Mouse (Mus musculus): ENCODE results near the gene Lrig3. TPM values are rescaled to one million over a fixed set of nuclear protein-coding genes. Genes with fewer than 3 reads are reported as not detected.

Lrig3 gene
- total RNA-seq, 2 experiments from 2014 or later, result 2.8 to 3.2 TPM

GRCm38 (mm10) chr10:125999561-125999960, 33.6 kb downstream of the Lrig3 start:
- DNase-seq (ENCODE audit: low spot score), result no peak

GRCm38 (mm10) chr10:126000861-126001390, 35.0 kb downstream of the Lrig3 start:
- peak; percentile 36 for DNase-seq (ENCODE audit: low spot score)

- no peak for DNase-seq (ENCODE audit: low spot score)
Observed at GRCm38 (mm10) chr10:126002081-126002755, 36.2 kb downstream of the Lrig3 start.

GRCm38 (mm10) chr10:126002818-126003506, 37.0 kb downstream of the Lrig3 start:
- no peak for DNase-seq (ENCODE audit: low spot score)

GRCm38 (mm10) chr10:126003857-126004256, 37.9 kb downstream of the Lrig3 start:
- no peak for DNase-seq (ENCODE audit: low spot score)

- DNase-seq (ENCODE audit: low spot score), result no peak
Observed at GRCm38 (mm10) chr10:126013667-126014066, 47.7 kb downstream of the Lrig3 start.

GRCm38 (mm10) chr10:126014673-126015072, 48.7 kb downstream of the Lrig3 start:
- DNase-seq (ENCODE audit: low spot score), result no peak

GRCm38 (mm10) chr10:126015644-126016043, 49.7 kb downstream of the Lrig3 start:
- DNase-seq (ENCODE audit: low spot score), result no peak

- no peak for DNase-seq (ENCODE audit: low spot score)
Observed at GRCm38 (mm10) chr10:126019350-126019991, 53.5 kb downstream of the Lrig3 start.

- DNase-seq (ENCODE audit: low spot score), result no peak
Observed at GRCm38 (mm10) chr10:126028574-126029440, 62.8 kb downstream of the Lrig3 start.

GRCm38 (mm10) chr10:126029441-126030114, 63.6 kb downstream of the Lrig3 start:
- DNase-seq (ENCODE audit: low spot score), result no peak

- DNase-seq (ENCODE audit: low spot score), result no peak
Observed at GRCm38 (mm10) chr10:126056881-126057280, 90.9 kb downstream of the Lrig3 start.

- no peak for DNase-seq (ENCODE audit: low spot score)
Observed at GRCm38 (mm10) chr10:126062812-126063211, 96.8 kb downstream of the Lrig3 start.

Small RNAs within 50 kb of the gene (microRNA-seq; reads per million reads assigned to microRNA genes)
- not detected for gene Gm22183

Measured in gastrocnemius, adult 18-20 months (tissue).